Mouse (Mus musculus) testis, adult 2 months (tissue): Measurements from ENCODE around the gene Adcy3.

Experiments used
- CTCF ChIP-seq: fragments of 200-500 bp; IDR thresholded peaks from 2 replicates; pipeline ENCODE4 v1.5.1; 2012; ENCODE audit warnings: low read depth, mild to moderate bottlenecking, inconsistent platforms, low read length, moderate library complexity; ENCODE audit not compliant: control insufficient read depth, insufficient read depth, insufficient replicate concordance
- POLR2A ChIP-seq: fragments of 200-500 bp; IDR thresholded peaks from 2 replicates; pipeline ENCODE4 v1.6.1; 2012; ENCODE audit warnings: low read depth, mild to moderate bottlenecking, inconsistent platforms, low read length, moderate library complexity; ENCODE audit not compliant: control insufficient read depth

DNA sequence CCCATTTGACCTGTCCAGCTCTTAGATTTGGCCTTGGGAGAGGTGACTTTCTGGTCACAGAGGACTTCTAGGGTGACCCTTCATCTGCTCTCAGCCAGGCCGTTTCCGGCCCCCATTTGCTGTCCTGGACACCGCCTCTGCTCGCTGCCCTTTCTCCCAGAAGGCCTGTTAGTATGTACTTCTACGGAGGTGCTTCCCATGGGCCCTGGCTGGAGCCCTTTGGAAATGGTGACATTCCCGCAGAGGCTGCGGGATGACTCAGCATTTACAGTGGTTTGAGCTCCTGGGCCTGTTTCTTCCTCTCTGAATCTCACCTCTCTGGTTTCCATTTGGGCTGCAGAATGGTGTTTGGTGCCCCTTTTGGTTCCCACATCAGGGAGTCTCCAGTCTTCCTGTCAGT, 5.6 kb upstream of the Adcy3 start:
- no peak for TF ChIP-seq CTCF
- no peak for TF ChIP-seq POLR2A
